Mouse (Mus musculus): ENCODE results near the gene Chst4. TPM values are rescaled to one million over a fixed set of nuclear protein-coding genes. Genes with fewer than 3 reads are reported as not detected.
A peak's percentile ranks its signal among the peaks of the same experiment; 100 is the strongest.

Chst4 gene
- total RNA-seq (2021), result 1 to 10 TPM; 1.0 to 1.8 TPM
- long read RNA-seq, experiment 1, partial matches to known transcripts, result 0 of 2 reads
- long read RNA-seq, experiment 1, other reads (novel, unspliced or antisense), result 1 of 2 reads
- long read RNA-seq, experiment 2, result 0 reads

DNA sequence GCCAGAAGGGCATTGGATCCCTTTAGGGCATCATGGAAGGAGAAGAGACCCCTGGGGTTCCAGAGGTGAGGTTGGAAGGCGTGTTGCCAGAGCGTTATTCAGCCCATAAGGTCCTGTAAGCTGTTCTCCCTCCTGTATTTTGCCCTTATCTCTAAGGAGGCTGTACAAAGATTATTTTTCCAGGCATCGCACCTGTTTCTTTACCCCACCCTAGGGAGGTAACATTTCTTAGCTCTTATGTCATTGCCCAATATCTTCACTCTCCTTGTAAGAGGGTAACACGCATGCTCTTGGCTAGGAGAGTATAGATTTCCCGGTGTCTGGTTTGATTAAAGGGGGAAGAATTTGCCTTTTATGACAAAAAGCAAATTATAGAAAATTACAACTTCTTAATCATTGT is at the start of gene Chst4:
TSS of gene Chst4 (minus strand) at position 82 of the 400 bp plus-strand sequence.
- DNase-seq, result no peak

DNA sequence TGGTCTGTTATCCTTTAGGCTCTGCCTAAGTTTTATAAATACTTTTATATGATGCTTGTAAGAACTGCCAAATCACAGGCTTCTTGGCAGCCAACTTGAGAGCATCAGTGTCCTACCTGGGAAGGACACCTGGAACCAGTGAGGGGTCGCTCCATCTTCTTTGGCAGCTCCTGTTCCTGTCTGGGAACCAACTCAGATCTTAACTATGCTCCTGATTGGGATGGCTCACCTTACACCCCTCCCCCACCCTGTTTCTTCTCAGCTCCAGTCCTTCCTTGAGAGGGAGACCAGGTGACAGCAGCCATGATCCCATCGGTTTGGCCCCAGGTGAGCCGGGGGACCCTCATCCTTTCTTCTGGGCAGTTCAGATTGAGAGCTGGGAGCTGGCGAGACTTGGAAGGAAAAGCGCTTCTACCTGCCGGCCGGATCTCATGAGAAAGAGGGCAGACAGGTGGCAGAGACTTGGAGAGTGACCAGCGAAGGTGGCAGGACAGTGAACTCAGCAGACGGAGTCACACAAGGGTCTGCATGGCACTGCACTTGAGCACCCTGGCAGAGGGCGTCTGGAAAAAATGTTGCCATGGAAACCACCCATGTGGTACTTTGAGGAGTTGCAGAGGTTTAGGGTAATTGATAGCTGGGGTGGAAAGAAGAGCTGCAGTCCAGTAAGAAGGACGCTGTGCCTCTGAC is 43.0 kb upstream of the Chst4 start:
- DNase-seq, result no peak

DNA sequence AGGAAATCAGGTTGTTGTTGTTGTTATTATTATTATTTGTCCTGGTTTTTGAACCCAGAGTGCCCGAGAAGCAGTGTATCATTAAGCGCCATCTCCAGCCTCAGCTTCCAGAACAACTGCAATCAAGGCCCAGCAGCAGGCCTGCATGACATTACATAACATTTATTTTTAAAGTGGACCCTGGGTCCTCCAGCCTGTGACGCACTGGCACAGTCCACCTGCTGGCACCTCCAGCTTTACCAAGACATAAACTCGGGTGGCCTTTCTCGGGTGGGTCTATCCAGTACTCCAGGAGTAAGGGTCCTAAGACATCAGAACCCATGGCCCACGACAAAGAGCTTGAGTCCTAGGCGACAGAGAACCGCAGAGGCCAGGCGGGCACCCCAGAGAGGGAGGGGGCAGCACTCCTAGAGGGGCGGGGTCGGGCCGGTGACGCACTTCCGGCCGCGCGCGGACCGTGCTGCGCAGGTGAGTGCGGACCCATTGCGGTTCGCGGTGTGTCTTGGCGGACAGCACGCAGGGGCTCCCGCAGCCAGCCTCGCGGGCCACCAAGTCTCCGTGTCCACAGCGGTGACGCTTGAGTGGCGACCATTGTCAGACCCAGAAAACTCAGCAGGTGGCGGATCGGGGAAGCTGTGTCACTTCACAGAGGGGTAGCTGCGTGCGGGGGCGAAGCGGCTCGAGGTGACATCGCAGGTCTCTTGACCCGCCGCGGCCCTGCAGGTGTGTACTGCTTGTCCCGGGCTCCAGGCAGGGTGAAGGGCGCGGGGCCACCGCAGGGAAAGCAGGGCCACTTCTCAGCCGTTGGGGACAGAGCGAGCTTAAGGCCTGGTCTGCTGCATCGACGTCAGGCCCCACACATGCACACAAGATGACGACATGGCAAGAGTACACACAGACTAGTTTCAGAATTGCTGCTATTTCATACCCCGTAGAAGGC is 40.0 kb upstream of the Chst4 start, which contains the start of gene Zfp612:
TSS of gene Zfp612 (plus strand) at position 465 of the 940 bp plus-strand sequence.
- peak; percentile 75 to 84 for DNase-seq

DNA sequence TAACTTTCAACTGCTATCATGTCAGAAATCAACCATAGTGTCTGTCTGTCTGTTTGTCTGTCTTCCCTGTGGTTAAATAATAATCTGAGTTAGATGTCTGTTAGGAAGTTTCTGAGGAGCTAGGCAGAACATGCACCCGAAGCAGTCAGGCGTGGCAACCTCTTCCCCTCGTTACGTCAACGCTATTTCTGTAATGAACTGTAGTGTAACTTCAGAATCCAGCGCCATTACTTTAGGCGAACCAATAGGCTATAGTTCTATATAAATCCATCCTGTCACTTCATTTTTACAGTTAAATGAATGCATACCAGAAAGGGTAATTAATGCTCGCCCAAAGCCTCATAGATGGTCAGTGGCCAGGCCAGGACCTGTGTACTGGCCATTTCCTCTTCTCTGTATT is 35.0 kb upstream of the Chst4 start:
- no peak for DNase-seq

DNA sequence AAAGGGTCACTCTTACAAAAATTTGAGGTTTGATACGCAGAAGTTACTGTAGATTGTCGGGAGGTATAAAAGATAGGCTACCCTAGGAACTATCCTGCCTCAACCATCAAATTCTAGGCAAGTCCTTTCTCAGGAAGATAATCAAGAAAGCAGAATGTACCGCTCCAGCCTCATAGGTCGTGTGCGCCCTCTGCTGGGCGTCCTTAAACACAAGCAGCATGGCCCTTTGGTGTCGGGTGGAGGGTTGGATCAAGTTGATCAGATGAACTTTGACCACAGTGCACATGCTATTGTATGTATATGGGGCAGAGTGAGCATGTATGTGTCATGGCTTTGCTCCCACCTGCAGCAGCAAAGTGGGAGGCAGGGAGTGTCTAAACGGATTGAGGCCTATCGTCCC is 32.1 kb upstream of the Chst4 start:
- DNase-seq, result peak; percentile 63 to 75

DNA sequence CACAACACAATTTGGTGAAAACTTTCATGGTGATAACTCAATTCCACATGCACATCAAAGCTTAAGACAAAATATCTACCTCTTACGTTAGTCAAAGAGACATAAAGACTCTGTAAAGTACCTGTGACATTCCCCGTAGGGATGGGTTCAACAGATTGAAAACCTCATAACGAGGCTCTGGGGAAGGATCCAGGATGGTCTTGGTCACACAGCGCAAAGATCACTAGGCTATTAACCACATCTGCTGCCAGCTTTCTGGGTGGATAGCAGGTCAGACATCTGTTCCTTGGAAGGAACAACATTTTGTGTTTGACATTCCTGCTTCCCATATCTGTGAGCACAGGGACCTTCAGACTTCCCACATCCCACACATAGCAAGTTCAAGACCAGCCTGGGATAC is 30.2 kb upstream of the Chst4 start:
- DNase-seq, result peak in 1 of 2 experiments; percentile 27

DNA sequence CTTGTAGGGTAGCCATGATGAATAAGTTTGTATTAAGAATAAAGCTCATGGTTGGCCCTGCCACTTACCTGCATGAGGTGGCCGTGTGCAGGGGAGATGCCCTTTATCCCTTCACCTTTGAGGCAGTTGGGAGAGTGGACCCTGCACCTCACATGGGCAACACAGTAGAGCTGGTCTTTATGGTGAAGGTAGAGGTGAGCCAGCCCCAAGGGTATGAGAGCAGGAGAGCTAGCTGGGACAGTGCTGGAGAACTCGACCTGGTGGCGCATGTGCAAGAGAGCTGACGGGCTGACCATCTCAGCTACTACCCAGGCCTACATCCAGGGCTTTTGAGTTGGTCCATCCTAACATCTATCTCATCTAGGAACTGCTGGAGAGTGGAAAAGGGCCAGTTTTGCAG is 26.1 kb upstream of the Chst4 start:
- no peak for DNase-seq

DNA sequence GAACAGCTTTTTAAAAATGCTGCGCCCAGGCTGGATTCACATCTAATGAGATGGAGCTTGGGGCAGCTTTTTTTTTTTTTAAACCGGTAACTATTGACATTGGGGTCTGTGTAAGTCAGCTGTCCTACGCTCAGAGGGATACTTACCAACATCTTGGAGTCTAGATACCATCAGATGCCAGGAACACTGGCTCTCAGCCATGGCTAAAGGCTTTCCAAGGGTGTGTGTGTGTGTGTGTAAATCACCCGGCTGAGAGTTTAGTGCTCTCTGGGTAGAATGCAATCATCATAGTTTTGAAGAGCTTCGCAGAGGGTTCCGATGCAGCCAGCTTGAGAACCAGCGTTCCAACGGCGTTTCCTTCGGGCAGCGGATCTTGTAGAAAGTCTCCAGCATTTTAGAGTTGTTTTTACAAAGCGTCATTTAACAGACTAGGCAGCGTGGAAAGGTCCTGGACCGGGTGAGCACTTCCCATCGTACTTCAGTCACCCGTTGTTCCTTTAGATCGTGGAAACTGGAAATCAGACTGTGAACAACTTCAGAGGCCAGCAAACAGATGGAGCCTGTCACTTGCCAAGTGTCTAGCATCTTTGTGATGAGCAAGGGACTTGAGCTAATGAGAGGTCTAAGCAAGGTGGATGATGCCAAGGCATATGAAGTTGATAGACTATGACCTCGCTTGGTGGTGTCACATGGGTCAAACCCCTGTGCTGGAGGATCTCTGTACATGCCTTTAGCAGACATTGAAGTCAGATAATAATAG is 25.2 kb upstream of the Chst4 start:
- no peak for DNase-seq

DNA sequence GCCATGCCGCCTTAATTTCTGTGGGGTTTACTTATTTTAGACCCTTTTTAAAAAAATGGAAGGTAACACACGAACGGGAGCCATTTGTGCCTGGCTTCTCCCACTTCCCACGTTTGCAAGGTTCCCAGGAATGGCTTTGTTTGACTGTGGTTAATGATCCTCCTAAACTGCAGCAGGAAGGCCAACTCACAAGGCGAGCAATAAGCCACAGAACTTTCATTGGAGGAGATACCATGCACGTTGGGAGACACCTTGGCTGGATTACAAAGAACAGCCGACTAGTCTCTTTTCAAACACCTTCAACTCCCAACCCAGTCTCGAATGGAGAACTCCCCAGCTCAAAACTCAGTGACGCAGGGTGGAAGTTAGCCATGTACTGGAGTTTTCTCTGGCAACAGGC is 24.6 kb upstream of the Chst4 start:
- DNase-seq, result no peak

DNA sequence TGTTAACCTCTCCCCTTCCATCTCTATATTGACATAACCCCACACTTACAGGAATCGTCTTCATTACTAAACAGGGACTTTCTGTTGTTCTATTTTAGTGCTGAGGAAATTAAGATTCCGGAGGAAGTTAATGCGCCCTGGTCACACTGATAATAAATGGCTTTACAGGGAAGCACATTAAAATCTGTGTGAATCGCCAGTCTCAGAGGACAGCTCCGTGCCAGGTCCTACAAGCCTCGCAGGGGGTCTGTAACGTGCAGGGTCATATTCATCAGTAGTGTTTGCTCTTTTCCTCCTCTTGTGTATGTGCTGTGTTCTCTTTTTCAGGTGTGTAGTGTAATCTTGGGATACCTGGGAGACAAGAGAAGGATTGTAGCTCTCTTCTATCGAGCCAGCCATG is 18.7 kb upstream of the Chst4 start:
- DNase-seq, result no peak

DNA sequence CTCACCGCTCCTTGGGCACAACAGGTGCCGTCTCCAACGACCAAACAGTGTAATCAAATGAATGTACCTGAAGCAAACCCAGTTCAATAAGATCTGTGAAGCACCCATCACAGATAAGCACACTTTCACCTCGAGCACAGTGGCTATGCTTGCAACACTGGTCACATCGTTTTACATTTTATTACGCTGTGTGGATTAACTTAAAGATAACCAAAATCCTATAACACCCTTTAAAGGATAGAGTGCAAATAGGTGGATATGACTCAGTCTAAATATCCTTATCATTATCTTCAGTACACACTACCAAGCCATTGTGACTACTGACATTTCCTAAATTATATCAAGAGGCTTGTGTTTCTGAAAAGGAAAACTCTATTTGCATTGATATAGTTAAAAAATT is 11.7 kb upstream of the Chst4 start:
- DNase-seq, result no peak

DNA sequence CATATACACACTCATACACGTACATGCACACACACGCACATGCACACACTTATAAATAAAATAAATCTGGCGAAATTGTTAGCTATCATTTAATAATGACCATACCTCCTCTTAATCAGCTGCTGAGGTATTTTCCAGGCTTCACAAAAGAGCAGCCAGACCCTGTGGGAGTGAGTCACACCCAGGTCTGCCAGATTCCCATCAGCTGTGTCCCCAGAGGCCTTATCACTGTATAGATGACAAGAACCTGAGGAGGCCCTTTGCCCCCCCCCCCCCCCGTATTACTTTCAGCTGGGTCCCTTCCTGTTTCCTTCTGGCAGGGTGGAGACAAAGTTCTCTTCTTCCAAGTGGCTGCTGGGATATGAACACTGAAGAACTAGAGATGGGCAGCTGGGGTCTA is 969 bp upstream of the Chst4 start:
- DNase-seq, result no peak

DNA sequence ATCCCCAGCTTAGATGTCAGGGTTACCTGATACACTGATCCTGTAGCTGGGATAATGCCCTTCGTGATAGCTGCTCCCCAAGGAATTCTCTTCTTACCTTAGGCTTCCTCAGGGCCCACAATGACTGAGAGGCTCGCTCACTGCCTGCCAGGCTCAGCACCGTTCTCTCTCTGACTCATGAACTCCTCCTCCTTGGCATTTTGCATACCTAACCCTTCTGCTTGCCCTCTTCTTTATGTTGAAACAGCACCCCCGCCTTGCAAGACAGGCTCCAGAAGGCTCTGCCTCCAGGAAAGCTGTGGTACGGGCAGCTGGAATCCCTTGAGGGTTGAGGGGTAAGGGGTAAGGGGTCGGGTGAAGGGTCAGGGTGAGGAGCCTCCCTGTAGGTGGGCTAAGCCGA is 324 bp downstream of the Chst4 start:
- DNase-seq, result no peak

DNA sequence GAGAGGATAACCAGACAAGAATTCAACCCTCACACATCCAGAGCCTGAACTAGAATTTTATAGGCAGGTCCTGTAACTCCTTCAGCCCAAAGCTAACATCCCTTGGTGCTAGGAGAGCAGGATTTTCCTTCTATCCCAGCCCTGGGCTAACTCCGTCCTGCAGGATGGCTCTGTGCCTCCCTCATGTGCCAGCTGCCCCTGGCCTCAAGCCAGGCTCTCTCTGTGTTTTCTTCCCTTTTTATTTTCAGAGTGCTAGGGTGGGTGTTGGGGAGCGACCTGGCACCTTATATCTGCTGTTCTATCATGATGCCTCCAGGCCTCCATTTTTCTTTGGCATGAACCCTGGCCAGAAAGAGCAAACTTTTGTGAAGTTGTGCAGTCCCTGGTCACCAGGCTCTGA is 3.4 kb downstream of the Chst4 start:
- DNase-seq, result no peak

DNA sequence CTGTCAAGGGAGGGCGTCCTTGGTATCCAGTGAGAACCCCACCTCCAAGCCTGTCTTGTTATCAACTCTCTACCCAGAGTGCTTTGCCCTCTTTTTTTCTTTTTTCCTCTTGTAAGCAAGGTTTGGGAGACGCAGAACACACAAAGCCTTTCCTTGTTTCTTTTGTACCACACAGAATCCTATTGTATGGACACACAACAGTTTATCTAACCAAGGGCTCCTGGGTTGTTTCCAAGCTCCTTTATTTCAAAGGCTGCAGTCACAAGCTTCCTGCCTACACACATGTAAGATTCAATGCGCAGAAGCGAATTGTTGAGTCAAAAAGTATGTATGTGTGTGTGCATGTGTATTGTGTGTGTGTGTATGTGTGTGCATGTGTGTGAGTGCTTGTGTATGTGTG is 5.2 kb downstream of the Chst4 start:
- no peak for DNase-seq

DNA sequence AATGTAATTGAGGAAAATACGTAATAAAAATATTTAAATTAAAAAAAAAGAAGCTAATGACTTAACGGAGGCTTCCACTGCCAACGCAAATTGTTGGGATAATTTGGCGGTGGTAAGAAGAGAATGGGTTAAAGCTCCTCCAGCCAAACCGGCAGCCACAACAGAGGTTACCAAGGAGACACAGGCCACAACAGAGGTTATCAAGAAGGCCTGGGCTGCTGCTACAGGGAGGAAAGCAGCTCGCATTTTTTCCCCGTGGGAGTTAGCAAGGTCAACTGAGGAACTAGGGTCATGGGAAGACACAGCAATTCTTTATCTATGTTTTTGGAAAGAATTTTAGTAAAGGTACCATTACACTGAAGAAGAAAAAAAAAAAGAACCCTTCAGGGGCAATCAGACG is 5.8 kb downstream of the Chst4 start:
- DNase-seq, result peak in 1 of 2 experiments; percentile 3

DNA sequence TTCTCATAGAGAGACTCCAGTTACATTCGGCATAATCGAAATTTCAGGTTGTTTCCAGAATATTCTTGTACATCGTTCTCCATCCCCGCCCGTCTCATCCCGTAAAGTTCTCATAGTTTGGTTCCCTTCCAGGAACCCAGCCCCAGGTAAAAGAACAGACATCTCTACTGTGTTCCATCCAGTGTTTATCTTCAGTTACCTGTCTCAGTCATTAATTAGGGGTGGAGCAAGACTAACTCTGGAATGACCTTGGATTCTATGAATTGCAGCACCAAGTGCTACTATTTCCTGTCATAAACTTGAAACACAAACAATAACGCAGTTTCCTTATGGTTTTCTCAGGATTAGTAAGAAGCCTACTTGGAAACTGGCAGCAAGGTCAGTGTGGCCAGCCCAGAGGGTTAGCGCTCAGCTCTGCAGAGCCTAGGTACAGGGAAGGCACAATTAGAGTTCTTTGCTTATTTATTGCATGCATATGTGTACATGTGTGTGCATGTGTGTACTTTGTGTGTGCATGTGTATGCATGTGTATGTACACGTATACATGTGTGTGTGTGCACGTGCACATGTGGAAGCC is 16.7 kb downstream of the Chst4 start:
- no peak for DNase-seq

DNA sequence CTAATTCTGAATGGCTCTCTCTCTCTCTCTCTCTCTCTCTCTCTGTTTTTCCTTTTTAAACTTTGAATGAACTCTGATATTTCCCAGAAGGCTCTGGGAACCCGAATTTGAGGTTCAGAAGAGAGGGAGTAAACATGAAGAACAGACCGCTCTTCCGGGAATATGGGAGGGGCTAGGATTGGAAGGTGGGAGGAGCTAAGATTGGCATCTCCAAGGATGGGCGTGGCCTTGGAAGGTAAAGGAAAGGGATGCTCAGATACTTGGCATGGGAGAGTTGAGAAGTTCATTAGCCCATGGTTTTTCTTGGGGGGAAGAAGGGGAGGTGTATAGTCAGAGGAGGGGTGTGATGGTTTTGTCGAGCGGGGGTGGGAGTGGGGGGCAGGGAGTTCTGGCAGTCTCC is 17.5 kb downstream of the Chst4 start:
- no peak for DNase-seq

DNA sequence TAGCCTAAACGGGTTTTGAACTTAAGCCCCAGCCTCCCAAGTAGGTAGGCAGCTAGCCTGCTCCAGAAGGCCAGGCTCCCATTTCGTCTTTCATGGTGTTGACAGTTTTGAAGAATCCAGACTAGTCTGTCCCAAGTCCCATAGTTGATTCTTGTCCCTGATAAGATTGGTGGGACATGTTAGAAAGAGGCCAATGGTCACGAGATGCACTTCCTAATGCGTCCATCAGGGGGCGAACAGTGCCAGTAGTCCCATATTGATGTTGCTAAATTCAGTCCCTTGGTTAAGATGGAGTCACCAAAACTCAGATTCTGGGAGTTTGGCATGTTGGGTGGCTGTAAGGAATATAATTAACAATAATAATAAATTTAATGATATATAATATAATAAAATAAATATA is 28.7 kb downstream of the Chst4 start:
- peak; percentile 49 to 69 for DNase-seq

DNA sequence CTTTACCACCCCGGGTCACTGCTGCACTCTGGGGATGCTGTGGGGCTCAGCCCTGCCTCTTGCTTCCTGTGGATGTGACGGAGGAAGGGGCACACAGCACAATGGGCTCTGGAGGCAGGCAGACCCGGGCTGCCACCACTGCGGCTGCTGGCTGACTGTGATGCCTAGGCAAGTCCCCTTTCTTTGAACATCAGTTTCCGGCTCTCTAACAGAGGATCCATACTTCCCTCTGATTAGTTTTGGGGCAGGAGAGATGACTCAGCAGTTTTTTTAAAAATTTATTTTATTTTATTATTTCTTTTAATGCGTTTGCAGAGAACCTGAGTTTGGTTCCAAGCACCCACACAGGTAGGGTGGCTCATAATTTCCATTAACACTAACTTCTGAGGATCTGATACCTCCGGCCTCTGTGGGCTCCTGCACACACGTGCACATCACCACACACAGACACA is 30.5 kb downstream of the Chst4 start:
- DNase-seq, result no peak

DNA sequence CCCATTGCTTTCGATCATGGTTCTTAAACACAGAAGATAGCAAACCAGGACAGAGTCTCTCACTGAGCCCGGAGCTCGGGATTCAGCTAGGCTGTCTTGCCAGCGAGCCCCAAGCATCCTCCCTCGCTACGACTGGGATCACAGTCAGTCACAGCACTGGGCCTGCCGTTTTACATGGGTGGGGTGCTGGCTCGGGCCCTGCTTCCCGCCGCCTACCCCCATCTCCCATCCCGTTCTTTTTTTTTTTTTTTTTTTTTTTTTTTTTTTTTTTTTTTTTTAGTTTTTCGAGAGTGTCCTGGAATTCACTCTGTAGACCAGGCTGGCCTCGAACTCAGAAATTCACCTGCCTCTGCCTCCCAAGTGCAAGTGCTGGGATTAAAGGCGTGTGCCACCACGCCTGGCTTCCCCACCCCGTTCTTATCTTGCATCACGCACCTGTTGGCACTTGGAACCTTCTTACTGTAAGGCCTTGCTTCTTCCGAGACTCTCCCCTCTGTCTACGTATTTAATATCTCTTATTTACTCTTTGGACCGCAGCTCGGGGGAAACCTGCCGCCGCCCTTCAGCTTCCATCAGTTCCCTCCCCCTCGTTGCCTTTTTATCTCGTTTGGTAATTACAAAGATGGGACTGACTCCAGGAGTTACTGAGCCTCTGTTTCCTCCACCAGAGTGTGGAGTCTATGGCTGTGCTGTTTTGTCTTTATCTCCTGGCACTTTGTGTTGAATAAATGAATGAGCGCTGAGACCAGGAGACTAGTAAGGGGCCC is 31.1 kb downstream of the Chst4 start:
- no peak for DNase-seq

Data from adrenal gland, postnatal 36 days (tissue).